Mouse (Mus musculus) naive thymus-derived CD4-positive, alpha-beta T cell, adult 2 months (primary cell): Measurements from ENCODE around the gene Ube3b.

Source experiments
- DNase-seq: peaks from one replicate; pipeline ENCODE4 v3.0.0-alpha.2; 2011; ENCODE audit warnings: low read depth

Gene Ube3b

GRCm38 (mm10) chr5:114374409-114375213 is 5.8 kb upstream of the Ube3b start:
- peak; percentile 48 for DNase-seq

DNA sequence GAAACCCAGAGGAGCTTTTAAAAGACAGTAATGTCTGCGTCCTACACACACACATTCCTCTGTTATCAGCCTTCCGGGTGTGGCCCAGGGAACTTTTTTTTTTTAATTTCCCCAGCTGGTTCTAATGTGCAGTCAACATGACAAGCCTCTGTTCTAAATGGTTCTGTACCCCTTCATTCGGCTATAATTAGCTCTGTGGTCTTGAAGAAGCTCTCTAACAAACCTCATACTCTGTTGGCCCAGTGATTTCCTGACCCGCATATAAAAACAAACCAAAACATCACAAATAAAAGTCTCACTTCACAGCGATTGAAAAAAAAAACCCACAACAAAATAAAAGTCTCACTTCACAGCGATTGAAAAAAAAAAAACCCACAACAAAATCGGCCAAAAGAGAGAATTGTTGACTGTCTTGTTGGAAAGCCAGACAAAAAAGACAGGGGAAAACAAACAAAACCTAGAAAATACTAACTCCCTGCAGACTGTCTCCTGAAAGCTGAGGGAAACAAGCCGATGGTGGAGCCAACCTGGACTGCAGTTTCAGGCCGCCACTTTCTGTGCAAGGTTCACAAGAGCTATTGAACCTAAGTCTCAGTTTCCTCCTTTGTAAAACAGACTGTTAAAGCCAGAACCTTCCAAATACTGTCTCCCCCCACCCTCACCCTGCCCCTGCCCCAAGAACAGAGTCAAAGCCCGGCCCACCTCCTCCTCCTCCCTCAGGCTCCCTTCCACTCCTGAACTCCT is 2.1 kb upstream of the Ube3b start:
- DNase-seq: peak; percentile 79

- peak; percentile 49 for DNase-seq
Measured at GRCm38 (mm10) chr5:114378936-114379335, 1.5 kb upstream of the Ube3b start.

DNA sequence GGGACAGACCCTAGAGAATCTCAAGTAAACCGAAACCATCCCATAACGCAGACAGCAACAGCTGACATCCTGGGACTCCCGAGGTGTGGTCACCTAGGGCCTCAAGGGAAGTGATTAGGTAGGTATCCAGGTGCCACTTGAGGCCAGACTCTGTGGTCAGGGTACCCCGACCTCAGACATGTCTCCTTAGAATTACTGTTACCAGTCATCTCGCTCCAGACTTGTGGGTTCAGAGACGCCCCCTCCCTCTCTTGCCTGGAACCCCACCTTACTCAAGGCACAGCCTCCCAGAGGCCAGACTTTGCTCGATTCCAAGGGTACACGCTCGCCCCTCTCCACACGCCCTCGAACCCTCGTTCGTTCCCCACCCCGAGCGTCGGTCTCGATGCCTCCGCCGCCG is 644 bp upstream of the Ube3b start:
- peak; percentile 58 for DNase-seq

DNA sequence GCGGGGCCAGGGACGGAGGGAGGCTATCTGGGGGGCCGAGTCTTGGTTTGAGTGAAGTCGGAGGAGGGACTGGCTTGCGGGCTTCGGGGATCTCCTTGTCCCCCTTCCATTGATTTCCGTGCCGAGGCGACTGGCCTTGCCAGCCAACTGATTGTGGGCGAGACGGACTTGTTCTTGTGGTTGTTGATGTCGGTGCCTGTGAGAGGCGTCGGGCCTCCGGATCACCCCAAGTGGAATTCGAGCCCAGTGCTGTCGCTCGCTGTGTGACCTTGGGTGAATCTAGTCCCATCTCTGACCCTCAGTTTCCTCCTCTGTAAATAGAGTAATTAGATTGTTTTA is 575 bp downstream of the Ube3b start:
- DNase-seq: no peak

GRCm38 (mm10) chr5:114383184-114383904 is 2.9 kb downstream of the Ube3b start:
- DNase-seq: peak; percentile 79

- no peak for DNase-seq
Measured at GRCm38 (mm10) chr5:114384448-114384847, 4.0 kb downstream of the Ube3b start.

- DNase-seq: no peak
Measured at GRCm38 (mm10) chr5:114393169-114393568, 12.8 kb downstream of the Ube3b start.

- DNase-seq: no peak
Measured at GRCm38 (mm10) chr5:114406592-114406991, 26.2 kb downstream of the Ube3b start.

DNA sequence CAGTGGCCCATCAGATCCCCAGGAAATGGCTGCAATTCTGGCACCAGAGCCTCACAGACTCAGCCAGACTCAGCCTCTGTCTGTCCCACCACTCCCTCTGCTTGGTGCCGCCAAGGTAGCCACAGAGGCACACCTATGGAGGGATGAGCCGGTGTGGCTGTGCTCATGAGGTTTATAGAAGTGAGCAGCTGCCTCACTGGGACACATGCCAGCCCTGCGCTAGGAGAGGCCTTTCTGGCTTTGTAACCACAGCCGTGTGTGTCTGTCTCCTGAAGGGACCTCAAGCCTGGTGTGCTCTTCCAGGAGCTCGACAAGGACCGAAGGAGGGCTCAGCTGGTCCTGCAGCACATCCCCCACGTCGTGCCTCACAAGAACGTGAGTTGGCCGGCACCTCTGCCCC is 26.9 kb downstream of the Ube3b start:
- DNase-seq: no peak

DNA sequence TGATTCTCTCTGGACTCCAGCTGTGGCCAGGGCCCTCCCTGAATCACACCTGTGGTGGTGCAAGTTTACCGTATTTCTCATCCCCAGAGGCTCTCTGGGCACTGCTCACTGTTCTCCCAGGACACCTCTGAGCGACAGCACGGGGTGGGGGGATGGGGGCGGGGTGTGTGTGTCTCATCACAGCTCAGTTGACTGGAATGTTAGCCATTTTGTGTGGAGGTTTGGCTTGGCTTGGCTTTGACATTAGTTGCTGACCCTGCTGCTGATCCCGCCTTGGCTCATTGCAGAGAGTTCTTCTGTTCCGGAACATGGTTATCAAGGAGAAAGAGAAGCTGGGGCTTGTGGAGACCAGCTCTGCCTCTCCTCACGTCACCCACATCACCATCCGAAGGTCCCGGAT is 27.4 kb downstream of the Ube3b start:
- DNase-seq: no peak

GRCm38 (mm10) chr5:114408846-114409245 is 28.4 kb downstream of the Ube3b start:
- DNase-seq: no peak

GRCm38 (mm10) chr5:114410429-114410828 is 30.0 kb downstream of the Ube3b start:
- no peak for DNase-seq

DNA sequence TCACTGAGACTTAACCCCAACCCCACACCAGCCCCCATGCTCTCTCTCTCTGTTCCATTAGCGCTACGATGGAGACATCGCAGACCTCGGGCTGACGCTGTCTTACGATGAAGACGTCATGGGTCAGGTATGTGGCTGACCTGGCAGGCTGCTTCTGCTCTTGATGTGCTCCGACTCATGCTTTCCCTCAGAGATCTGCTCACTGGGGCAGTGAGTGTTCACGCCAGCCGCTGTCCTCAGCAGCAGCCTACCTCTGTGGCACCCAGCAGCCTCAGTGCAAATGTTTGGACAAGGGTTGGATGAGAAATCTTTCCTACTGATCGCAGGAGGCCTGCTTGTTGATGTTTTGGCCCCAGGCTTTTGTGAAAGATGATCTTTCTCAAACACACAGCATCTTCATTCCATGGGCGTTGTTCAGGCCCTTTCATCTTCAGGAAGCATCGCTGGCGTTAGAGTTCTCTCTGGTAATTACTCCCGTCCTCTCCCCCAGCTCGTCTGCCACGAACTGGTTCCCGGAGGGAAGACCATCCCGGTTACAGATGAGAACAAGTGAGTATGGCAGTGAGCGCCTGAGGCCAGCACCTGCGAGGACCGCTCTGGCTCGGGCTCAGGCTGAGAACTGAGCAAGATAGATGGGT is 32.1 kb downstream of the Ube3b start:
- DNase-seq: no peak

DNA sequence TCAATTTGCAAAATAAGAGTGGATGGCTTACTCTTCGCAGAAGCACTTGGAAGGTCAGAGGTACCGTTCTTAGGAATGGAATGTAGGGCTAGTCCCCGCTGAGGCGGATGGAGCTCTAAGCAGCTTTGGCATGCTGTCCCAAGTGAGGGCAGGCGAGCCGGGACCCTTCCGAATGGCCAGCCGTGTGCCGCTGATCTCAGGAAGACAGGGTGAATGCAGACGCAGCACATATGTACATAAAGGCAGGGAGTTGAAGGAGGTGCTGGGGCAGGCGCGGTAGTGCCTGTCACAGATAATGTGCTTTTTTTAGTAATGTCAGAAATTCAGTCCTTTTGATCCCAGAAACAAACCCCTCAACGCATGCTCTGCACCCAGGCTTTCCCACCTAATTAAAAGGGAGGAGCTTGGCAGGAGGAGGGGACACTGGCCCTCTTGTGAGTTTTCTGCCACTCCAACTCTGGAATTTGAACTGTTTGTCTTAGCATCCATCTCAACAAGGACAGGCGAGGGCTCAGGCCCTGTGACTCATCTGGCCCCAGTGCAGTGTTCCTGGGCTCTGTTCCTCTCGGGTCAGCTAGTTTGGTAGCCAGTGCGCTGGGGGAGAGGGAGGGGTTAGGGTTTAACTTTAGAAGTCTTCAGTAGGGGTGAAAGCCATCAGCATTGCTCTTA is 32.8 kb downstream of the Ube3b start:
- DNase-seq: no peak

- no peak for DNase-seq
Measured at GRCm38 (mm10) chr5:114415606-114416005, 35.2 kb downstream of the Ube3b start.

GRCm38 (mm10) chr5:114416855-114417254 is 36.4 kb downstream of the Ube3b start:
- DNase-seq: no peak

- no peak for DNase-seq
Measured at GRCm38 (mm10) chr5:114418541-114418940, 38.1 kb downstream of the Ube3b start.

DNA sequence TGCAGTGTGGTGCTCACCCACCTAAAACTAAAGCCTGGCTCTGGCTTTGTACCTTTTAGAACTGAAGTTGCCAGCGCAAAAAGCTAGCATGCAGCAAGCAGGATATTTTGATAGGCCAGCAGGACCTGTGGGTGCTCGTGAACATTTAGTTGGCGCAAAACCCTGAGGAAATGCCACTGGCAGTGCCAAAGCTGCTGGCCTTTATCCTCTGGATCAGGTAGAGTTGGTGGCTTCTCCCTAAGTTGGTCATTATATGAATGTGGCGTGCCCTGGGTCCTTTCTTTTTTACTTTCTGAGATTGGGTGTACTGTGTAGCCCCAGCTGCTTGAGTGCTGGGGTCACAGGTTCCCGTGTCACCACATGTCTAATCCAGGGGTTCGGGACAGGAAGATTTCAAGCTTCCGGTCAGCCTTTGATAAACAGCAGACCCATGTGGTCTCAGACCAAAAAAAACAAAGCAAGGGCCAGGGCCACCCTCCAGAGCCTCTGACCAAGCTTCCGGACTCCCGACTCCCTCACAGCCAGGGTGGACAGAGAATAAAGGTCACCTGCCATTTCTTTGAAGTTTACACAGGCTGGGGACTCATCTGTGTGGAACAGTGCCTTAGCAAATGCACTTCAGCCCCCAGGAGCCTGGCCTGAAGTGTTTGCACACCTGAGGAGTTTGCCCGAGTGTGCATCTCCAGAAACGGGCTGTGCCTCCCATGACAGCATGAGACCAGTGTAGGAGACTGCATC is 41.3 kb downstream of the Ube3b start:
- DNase-seq: no peak

- DNase-seq: no peak
Measured at GRCm38 (mm10) chr5:114422591-114422990, 42.2 kb downstream of the Ube3b start.

DNA sequence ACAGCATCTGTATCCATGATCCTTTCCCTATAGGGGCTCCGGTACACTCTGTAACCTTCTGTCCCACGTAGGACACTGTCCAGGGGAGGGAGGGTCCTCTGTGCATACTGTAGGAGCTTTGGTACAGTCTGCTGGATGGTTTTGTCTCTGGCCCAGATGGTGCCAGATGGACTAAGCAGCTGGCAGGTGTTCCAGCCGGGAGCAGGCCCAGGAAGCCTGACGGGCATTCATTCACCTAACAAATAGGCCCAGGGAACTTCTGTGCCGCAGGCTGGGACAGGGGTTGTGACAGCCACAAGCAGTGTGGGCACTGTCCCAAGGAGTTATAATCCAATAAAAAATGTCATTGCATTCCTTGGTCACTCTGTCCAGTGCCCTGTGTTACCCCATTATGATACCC is 43.6 kb downstream of the Ube3b start:
- no peak for DNase-seq
